Mouse (Mus musculus): ENCODE results near the gene Tmbim1. TPM values are rescaled to one million over a fixed set of nuclear protein-coding genes. Genes with fewer than 3 reads are reported as not detected.
A peak's percentile ranks its signal among the peaks of the same experiment; 100 is the strongest.

Tmbim1 gene
- polyA plus RNA-seq, 1 experiment from 2014 or later: 18.1 TPM

DNA sequence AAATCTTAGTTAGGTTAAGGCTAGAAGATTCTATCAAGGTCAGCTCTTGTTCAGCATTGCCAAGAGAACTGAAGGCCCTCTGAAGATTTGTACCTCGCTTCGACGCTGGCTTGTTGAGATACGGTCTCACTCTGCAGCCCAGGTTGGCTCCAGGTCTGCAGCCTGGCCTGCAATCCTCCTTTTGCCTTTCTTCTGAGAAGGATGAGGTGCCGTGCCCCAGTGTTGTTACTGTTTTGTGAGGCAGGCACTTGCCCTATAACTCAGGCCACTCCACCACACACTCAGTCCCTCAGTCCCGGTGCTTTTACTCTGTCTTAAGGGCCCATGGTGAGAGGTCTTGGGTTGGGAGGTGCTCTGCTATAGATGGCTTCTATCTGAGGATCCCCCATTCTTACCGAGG lies 3.2 kb downstream of the Tmbim1 start:
- 72% methylated on average over 7 of the region's 7 CpGs for WGBS
- Histone ChIP-seq H3K36me3 (ENCODE audit: control insufficient read depth, insufficient read depth, low read length) (no peaks in the 10 kb centered on the region), H3K9ac (ENCODE audit: low read depth, low read length) (no peak overlapping the region), H3K4me2 (replicated peaks; ENCODE audit: low read depth, low read length) (no peak overlapping the region; the same call in 1 of the 2 replicates), H3K4me1 (ENCODE audit: control insufficient read depth, insufficient read depth, low read length) (peaks cover 17% of the 10 kb centered on the region), H3K27ac (ENCODE audit: low read depth, low read length) (no peak overlapping the region), H3K4me3 (ENCODE audit: low read length) (no peak overlapping the region), H3K27me3 (ENCODE audit: control insufficient read depth, insufficient read depth, low read length) (no peaks in the 10 kb centered on the region), H3K9me3 (ENCODE audit: control insufficient read depth, low read length) (no peaks in the 10 kb centered on the region)
- ATAC-seq (ENCODE audit: low FRiP score, low TSS enrichment): no peak

DNA sequence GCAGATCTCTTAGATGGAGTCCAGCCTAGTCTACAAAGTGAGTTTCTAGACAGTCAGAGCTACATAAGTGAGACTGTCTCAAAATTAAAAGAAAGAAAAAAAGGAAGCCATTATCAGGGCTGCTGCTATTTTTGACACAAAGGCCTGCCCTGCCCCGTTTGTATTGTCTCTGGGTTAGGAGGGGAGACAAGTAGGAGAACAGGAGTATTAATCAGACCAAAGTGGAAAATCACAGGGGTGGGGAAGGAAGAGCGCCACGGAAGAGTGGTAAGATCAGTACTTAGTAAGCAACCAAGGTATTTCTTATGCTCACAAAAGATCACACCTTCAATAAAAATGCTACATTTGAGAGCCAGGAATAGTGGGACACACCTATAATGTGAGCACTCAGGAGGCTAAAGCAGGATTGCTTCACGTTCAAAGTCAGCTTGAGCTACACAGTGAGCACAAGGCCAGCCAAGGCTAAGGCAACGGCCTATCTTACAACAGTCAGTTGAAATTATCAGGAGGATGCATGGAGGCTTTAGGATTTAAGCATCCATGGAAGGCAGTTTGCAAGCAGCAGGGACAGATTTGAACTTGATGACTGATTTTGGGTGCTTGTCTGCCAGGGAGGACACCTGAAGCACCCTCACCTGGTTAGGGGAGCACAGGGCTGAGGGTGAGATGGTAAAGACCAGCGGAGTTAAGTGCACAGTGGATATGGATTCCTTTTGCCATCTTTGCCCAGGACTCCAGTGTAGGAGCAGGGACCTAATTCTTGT lies 4.9 kb downstream of the Tmbim1 start:
- Histone ChIP-seq H3K9me3 (ENCODE audit: control insufficient read depth, low read length) (no peaks in the 10 kb centered on the region), H3K27ac (ENCODE audit: low read depth, low read length) (no peak overlapping the region), H3K36me3 (ENCODE audit: control insufficient read depth, insufficient read depth, low read length) (no peaks in the 10 kb centered on the region), H3K4me3 (ENCODE audit: low read length) (no peak overlapping the region), H3K27me3 (ENCODE audit: control insufficient read depth, insufficient read depth, low read length) (no peaks in the 10 kb centered on the region), H3K9ac (ENCODE audit: low read depth, low read length) (no peak overlapping the region), H3K4me1 (ENCODE audit: control insufficient read depth, insufficient read depth, low read length) (peaks cover 34% of the 10 kb centered on the region), H3K4me2 (replicated peaks; ENCODE audit: low read depth, low read length) (no peak overlapping the region)
- ATAC-seq (ENCODE audit: low FRiP score, low TSS enrichment): no peak
- WGBS: 87% methylated on average over 6 of the region's 6 CpGs

DNA sequence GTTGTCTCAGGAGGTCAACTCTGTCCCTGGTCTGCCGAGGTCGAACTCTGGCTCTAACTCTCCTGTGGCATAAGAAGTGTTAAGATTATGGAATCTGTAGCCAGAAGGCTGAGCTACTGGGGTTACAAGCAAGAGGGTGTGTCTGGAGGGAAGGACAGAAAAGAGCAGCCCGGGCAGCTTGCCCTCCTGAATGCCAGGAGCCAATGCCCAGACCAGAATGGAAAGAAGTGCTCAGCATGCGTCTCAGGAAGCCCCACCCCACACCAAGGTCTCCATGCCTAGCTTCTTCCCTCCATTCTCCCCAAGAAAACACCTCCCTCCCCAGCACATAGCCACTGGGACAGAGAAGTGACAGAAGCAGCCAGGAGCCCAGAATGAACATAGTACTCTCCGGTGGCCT lies 6.4 kb downstream of the Tmbim1 start:
- 80% methylated on average over 5 of the region's 5 CpGs for WGBS
- Histone ChIP-seq H3K4me3 (ENCODE audit: low read length) (no peak overlapping the region), H3K36me3 (ENCODE audit: control insufficient read depth, insufficient read depth, low read length) (0 out of 2 replicates have a peak, but pooled peaks cover 4% of the 10 kb centered on the region), H3K4me1 (ENCODE audit: control insufficient read depth, insufficient read depth, low read length) (peaks cover 43% of the 10 kb centered on the region), H3K4me2 (replicated peaks; ENCODE audit: low read depth, low read length) (no peak overlapping the region), H3K27ac (ENCODE audit: low read depth, low read length) (no peak overlapping the region), H3K9me3 (ENCODE audit: control insufficient read depth, low read length) (no peaks in the 10 kb centered on the region), H3K27me3 (ENCODE audit: control insufficient read depth, insufficient read depth, low read length) (no peaks in the 10 kb centered on the region), H3K9ac (ENCODE audit: low read depth, low read length) (no peak overlapping the region)
- no peak for ATAC-seq (ENCODE audit: low FRiP score, low TSS enrichment)

DNA sequence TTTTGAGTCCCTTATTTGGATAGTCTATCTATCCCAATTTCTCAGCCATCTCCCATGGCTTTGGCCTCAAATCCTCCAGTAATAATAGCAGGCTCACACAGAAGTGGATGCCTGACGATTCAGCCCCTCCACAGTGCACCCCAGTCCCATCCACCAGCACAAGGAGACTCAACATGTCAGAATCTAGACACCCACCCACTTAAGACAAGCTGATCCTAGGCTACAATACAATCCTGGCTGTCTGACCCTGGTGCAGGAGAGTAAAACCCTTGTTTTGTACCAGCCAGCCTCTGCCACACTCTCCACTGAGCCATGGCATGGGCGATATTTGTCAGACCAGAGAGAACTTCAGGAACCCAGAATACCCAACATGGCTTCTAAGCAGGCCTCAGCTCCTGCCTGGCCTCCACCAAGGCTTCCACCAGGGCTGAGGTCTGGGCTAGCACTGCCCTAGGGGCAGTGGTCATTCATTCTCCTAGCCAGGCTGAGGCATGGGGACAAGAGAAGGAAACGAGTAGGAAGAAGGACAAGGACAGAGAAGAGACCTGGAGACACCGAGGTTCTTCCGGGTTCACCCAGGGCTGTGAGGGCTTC lies 7.2 kb downstream of the Tmbim1 start:
- H3K27me3 ChIP-seq (ENCODE audit: control insufficient read depth, insufficient read depth, low read length): no peaks in the 10 kb centered on the region
- no peak for ATAC-seq (ENCODE audit: low FRiP score, low TSS enrichment)
- no peak overlapping the region for H3K4me2 ChIP-seq (replicated peaks; ENCODE audit: low read depth, low read length)
- no peak overlapping the region for H3K4me3 ChIP-seq (ENCODE audit: low read length)
- no peak overlapping the region; the same call in 1 of the 2 replicates for H3K9ac ChIP-seq (ENCODE audit: low read depth, low read length)
- 86% methylated on average over 5 of the region's 5 CpGs for WGBS
- H3K27ac ChIP-seq (ENCODE audit: low read depth, low read length): no peak overlapping the region; the same call in 1 of the 2 replicates
- H3K9me3 ChIP-seq (ENCODE audit: control insufficient read depth, low read length): no peaks in the 10 kb centered on the region
- H3K36me3 ChIP-seq (ENCODE audit: control insufficient read depth, insufficient read depth, low read length): 0 out of 2 replicates have a peak, but pooled peaks cover 6% of the 10 kb centered on the region
- H3K4me1 ChIP-seq (ENCODE audit: control insufficient read depth, insufficient read depth, low read length): peaks cover 43% of the 10 kb centered on the region

DNA sequence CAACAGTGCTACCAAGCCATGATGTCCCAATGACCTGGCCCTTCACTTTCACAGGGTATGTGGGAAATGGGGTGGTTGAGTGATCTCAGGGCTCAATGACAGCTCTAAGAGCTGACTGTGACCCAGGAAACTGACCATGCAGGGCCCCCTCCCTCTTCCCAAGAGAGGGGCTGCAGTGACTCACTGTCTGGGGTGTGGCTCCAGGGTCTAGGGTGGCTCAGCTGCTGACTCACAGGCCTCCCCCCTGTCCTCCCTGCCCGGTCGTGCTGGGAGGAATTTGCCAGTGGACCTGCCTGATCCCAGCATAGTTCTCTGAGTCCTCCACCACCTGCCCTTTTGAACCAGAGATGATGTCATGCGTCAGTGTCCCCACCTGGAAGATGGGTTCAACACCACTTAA lies 8.2 kb downstream of the Tmbim1 start:
- peaks cover 37% of the 10 kb centered on the region for H3K4me1 ChIP-seq (ENCODE audit: control insufficient read depth, insufficient read depth, low read length)

DNA sequence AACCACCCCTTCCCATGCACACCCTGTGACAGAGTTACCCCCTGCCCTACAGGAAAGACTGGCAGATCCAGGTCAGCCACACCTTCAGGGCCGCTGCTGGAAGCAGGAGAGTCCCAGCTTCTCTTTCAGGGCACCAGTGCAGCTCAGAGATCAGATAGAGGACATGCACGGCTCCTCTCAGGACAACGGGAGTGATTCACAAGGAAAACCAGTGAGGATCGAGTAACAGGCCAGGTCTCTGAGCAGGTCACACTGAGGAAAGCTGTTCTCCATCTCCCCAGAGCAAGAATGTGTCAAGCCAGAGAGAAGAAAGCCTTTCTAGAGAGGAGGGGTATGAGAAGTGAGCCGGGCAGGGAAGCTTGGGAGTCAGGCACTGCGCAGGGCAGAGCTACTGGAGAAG lies 8.9 kb downstream of the Tmbim1 start:
- Histone ChIP-seq H3K9ac (ENCODE audit: low read depth, low read length) (no peak overlapping the region), H3K4me3 (ENCODE audit: low read length) (no peak overlapping the region), H3K36me3 (ENCODE audit: control insufficient read depth, insufficient read depth, low read length) (peaks cover 21% of the 10 kb centered on the region; the same call in 1 of the 2 replicates), H3K9me3 (ENCODE audit: control insufficient read depth, low read length) (no peaks in the 10 kb centered on the region), H3K27ac (ENCODE audit: low read depth, low read length) (peak overlapping the region; percentile 95), H3K4me1 (ENCODE audit: control insufficient read depth, insufficient read depth, low read length) (peaks cover 37% of the 10 kb centered on the region), H3K27me3 (ENCODE audit: control insufficient read depth, insufficient read depth, low read length) (no peaks in the 10 kb centered on the region), H3K4me2 (replicated peaks; ENCODE audit: low read depth, low read length) (peak overlapping the region; percentile 34; the same call in 1 of the 2 replicates)
- WGBS: 10% methylated on average over 6 of the region's 6 CpGs
- ATAC-seq (ENCODE audit: low FRiP score, low TSS enrichment): peak; percentile 40; the same call in 1 of the 2 replicates

More for the DNA sequence above, 8.2 kb downstream of the Tmbim1 start:
- peak overlapping the region; percentile 95 for H3K27ac ChIP-seq (ENCODE audit: low read depth, low read length)
- peaks cover 14% of the 10 kb centered on the region; the same call in 1 of the 2 replicates for H3K36me3 ChIP-seq (ENCODE audit: control insufficient read depth, insufficient read depth, low read length)
- 0 out of 2 replicates have a peak, but pooled peaks have one; percentile 6 for ATAC-seq (ENCODE audit: low FRiP score, low TSS enrichment)
- no peak overlapping the region for H3K9ac ChIP-seq (ENCODE audit: low read depth, low read length)
- H3K27me3 ChIP-seq (ENCODE audit: control insufficient read depth, insufficient read depth, low read length): no peaks in the 10 kb centered on the region
- no peak overlapping the region for H3K4me2 ChIP-seq (replicated peaks; ENCODE audit: low read depth, low read length)
- 42% methylated on average over 3 of the region's 3 CpGs for WGBS
- H3K4me3 ChIP-seq (ENCODE audit: low read length): no peak overlapping the region
- H3K9me3 ChIP-seq (ENCODE audit: control insufficient read depth, low read length): no peaks in the 10 kb centered on the region

DNA sequence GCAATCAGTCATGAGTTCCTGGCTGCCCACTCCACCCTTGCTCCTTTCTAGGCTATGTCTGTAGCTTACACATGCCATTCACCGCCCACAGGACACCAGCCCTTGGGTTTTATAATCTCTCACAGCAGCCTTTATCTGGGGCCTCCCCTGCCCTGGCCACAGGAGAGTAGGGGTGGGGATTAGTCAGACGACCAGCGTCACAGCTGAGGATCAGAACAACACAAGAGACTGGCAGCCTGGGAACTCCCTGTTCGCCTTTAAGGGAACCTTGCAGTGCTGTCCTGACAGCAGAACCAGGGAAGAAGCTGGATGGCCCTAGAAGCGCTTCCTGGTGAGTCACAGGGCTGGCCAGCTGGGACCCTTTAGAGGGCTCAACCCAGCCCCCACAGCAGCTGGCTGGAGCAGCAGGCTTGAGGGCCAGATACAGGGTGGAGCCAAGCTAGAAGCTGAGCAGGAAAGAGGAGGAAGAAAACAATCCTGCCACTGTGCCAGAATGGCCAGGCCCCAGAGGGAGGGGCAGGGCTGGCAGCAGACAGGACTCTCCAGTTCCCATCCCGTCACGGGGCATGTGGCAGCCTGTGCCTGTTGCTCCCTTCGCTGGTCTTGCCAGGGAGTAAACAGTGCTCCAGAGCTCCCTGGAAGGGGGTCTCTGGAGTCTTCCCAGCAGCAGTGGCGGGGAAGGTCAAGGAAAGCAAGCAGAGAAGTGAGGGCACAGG lies 9.8 kb downstream of the Tmbim1 start:
- ATAC-seq (ENCODE audit: low FRiP score, low TSS enrichment): peak; percentile 90
- peak overlapping the region; percentile 95 for H3K27ac ChIP-seq (ENCODE audit: low read depth, low read length)
- no peaks in the 10 kb centered on the region for H3K27me3 ChIP-seq (ENCODE audit: control insufficient read depth, insufficient read depth, low read length)
- 13% methylated on average over 9 of the region's 9 CpGs for WGBS
- H3K4me2 ChIP-seq (replicated peaks; ENCODE audit: low read depth, low read length): peak overlapping the region; percentile 34
- H3K4me3 ChIP-seq (ENCODE audit: low read length): peak overlapping the region; percentile 13; the same call in 1 of the 2 replicates
- H3K9me3 ChIP-seq (ENCODE audit: control insufficient read depth, low read length): no peaks in the 10 kb centered on the region
- peaks cover 37% of the 10 kb centered on the region for H3K4me1 ChIP-seq (ENCODE audit: control insufficient read depth, insufficient read depth, low read length)
- peak overlapping the region; percentile 50; the same call in 1 of the 2 replicates for H3K9ac ChIP-seq (ENCODE audit: low read depth, low read length)
- peaks cover 27% of the 10 kb centered on the region; the same call in 1 of the 2 replicates for H3K36me3 ChIP-seq (ENCODE audit: control insufficient read depth, insufficient read depth, low read length)

DNA sequence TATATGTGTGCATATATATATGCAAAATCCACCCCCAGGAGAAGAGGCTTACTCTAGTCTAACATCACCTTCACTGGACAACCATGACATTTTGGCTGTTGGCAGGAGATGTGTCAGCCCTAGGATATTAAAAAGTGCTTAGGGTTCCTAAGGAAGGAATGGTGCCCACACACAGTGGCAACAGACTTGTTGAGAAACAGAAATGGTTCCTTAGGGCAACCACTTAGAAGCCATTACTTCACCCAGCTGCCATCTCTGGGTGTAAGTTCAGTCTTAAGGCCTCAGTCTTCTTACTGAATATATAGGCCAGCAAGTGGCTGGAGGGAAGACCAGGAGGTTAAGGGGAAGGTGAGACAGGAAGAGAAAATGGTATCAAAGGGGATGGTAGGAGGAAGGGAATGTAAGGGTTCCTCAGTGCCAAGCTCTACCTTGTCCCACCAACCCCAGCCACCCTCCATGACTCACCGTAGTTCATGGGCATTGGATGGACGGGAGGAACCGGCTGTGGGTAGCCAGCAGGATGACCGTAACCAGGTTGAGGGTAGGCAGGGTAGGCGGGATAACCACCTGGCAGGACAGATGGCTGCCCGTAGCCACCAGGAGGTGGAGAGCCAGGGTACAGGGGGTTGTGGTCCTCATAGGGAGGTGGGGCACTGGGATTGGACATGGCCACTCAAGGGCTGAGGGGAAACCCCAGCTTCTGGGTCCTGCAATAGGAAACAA lies 10.5 kb downstream of the Tmbim1 start:
- ATAC-seq (ENCODE audit: low FRiP score, low TSS enrichment): no peak
- H3K4me1 ChIP-seq (ENCODE audit: control insufficient read depth, insufficient read depth, low read length): peaks cover 37% of the 10 kb centered on the region
- H3K9ac ChIP-seq (ENCODE audit: low read depth, low read length): peak overlapping the region; percentile 50; the same call in 1 of the 2 replicates
- no peaks in the 10 kb centered on the region for H3K9me3 ChIP-seq (ENCODE audit: control insufficient read depth, low read length)
- no peak overlapping the region for H3K4me2 ChIP-seq (replicated peaks; ENCODE audit: low read depth, low read length)
- no peaks in the 10 kb centered on the region for H3K27me3 ChIP-seq (ENCODE audit: control insufficient read depth, insufficient read depth, low read length)
- peaks cover 34% of the 10 kb centered on the region; the same call in 1 of the 2 replicates for H3K36me3 ChIP-seq (ENCODE audit: control insufficient read depth, insufficient read depth, low read length)
- 86% methylated on average over 6 of the region's 6 CpGs for WGBS
- H3K27ac ChIP-seq (ENCODE audit: low read depth, low read length): peak overlapping the region; percentile 95
- no peak overlapping the region for H3K4me3 ChIP-seq (ENCODE audit: low read length)

Data from kidney, embryonic 14.5 days (tissue).